Mouse (Mus musculus): ENCODE results near the gene Slc35a1. TPM values are rescaled to one million over a fixed set of nuclear protein-coding genes. Genes with fewer than 3 reads are reported as not detected.

Slc35a1 gene
- polyA plus RNA-seq, 1 experiment from 2014 or later = 48.7 TPM

DNA sequence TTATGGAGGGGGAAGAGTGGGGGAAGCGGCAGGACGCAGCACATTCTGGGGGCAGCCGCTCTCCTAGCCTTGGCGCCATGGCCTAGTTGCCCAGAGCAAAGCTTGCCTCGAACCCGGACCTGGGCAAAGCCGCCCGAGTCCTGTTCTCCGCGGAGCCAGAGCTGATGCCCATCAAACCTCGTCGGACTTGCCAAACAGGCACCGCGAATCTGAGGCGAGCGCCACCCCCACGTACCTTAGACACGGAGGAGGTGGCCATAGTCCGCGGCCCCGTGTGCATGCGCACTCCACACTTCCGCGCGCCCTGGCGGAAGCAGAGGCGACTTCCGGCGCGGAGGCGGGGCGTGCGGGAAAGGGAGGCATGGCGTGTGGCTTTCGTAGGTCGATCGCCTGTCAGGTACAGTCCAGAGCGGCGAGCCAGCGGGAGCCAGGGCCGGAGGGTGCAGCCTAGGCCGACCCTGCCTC, 72.6 kb downstream of the Slc35a1 start, which contains the start of the genes Orc3 and Rars2:
Gene Orc3, minus strand, starts transcription at position 315 of the 465 bp plus-strand sequence.
Gene Rars2, plus strand, starts transcription at position 328 of the 465 bp plus-strand sequence.
- Histone ChIP-seq H3K4me2 (ENCODE audit: low read length) (peak within 1 kb of the TSS; percentile 98), H3K4me1 (ENCODE audit: control insufficient read depth, insufficient read depth, low read length) (peaks cover 24% of the 10 kb centered on the region), H3K9ac (ENCODE audit: low read depth, low read length) (peak within 1 kb of the TSS; percentile 70), H3K4me3 (ENCODE audit: low read depth, low read length) (peak within 1 kb of the TSS; percentile 67), H3K27ac (ENCODE audit: low read length) (peak within 1 kb of the TSS; percentile 84), H3K36me3 (ENCODE audit: control insufficient read depth, insufficient read depth, low read length) (peaks cover 2% of the 10 kb centered on the region), H3K9me3 (replicated peaks; ENCODE audit: control insufficient read depth, low read length, poor library complexity, severe bottlenecking) (no peaks in the 10 kb centered on the region), H3K27me3 (ENCODE audit: control insufficient read depth, insufficient read depth, low read depth, low read length) (no peaks in the 10 kb centered on the region)
- under 1% methylated on average over 40 of the region's 42 CpGs for WGBS
- ATAC-seq = peak; percentile 99

- Histone ChIP-seq H3K4me1 (ENCODE audit: control insufficient read depth, insufficient read depth, low read length) (peaks cover 24% of the 10 kb centered on the region), H3K27ac (ENCODE audit: low read length) (no peak overlapping the region), H3K9ac (ENCODE audit: low read depth, low read length) (peak overlapping the region; percentile 70), H3K9me3 (replicated peaks; ENCODE audit: control insufficient read depth, low read length, poor library complexity, severe bottlenecking) (no peaks in the 10 kb centered on the region), H3K36me3 (ENCODE audit: control insufficient read depth, insufficient read depth, low read length) (peaks cover 7% of the 10 kb centered on the region), H3K4me2 (ENCODE audit: low read length) (peak overlapping the region; percentile 98), H3K27me3 (ENCODE audit: control insufficient read depth, insufficient read depth, low read depth, low read length) (no peaks in the 10 kb centered on the region), H3K4me3 (ENCODE audit: low read depth, low read length) (peak overlapping the region; percentile 67)
- ATAC-seq = no peak
- 79% methylated on average over 6 of the region's 6 CpGs for WGBS
Observed at GRCm38 (mm10) chr4:34613571-34614145, 73.6 kb downstream of the Slc35a1 start.

Other genes with a start within 250 kb of the Slc35a1 start
- gene Akirin2, start 136.5 kb downstream of the Slc35a1 start, polyA plus RNA-seq (2015; fragmentation: Nextera tagmentation; extraction: Ambion mirVana) = 68.4 and 81.2 TPM in 2 replicates
- gene Orc3, start 72.5 kb downstream of the Slc35a1 start, polyA plus RNA-seq (2015; fragmentation: Nextera tagmentation; extraction: Ambion mirVana) = 78.6 and 86.0 TPM in 2 replicates
- 50.4 and 59.3 TPM in 2 replicates for gene Rars2, start 72.5 kb downstream of the Slc35a1 start, polyA plus RNA-seq (2015; fragmentation: Nextera tagmentation; extraction: Ambion mirVana)
- 3.4 and 4.1 TPM in 2 replicates for gene Cfap206, start 42.8 kb upstream of the Slc35a1 start, polyA plus RNA-seq (2015; fragmentation: Nextera tagmentation; extraction: Ambion mirVana)
- gene Gm136, start 68.8 kb upstream of the Slc35a1 start, polyA plus RNA-seq (2015; fragmentation: Nextera tagmentation; extraction: Ambion mirVana) = not detected in 2 replicates
- gene Smim8, start 91.0 kb upstream of the Slc35a1 start, polyA plus RNA-seq (2015; fragmentation: Nextera tagmentation; extraction: Ambion mirVana) = 41.7 TPM in 2 replicates
- gene Zfp292, start 195.5 kb upstream of the Slc35a1 start, polyA plus RNA-seq (2015; fragmentation: Nextera tagmentation; extraction: Ambion mirVana) = 27.3 and 34.5 TPM in 2 replicates
- 0.48 TPM in 1 of 2 replicates, not detected in the other for gene Cga, start 206.3 kb upstream of the Slc35a1 start, polyA plus RNA-seq (2015; fragmentation: Nextera tagmentation; extraction: Ambion mirVana)

Data from midbrain, embryonic 16.5 days (tissue).